Mouse (Mus musculus) left cerebral cortex, adult 2 months (tissue): Measurements from ENCODE around the gene Tspan2. TPM values are rescaled to one million over a fixed set of nuclear protein-coding genes. Genes with fewer than 3 reads are reported as not detected.
A peak's percentile ranks its signal among the peaks of the same experiment; 100 is the strongest.

Source experiments
- DNase-seq, 2 experiments: peaks; one replicate each; pipeline ENCODE4 v3.0.0; 2021 to 2022; ENCODE audit warnings: low spot score in 2 of 2, mixed read lengths in 1 of 2; ENCODE audit errors: extremely low spot score in 1 of 2
- H3K27ac ChIP-seq: fragments of 200-600 bp; 2 replicates; pipeline ENCODE4 v1.8.1; 2022
- H3K4me3 ChIP-seq: fragments of 200-600 bp; 2 replicates; pipeline ENCODE4 v1.8.1; 2022
- CTCF ChIP-seq: fragments of 200-600 bp; IDR thresholded peaks from 2 replicates; pipeline ENCODE4 v1.8.1; 2022; ENCODE audit warnings: antibody characterized with exemption, mild to moderate bottlenecking, moderate library complexity
- intact Hi-C: fragments of 180-260 bp; cut with DNase I; formaldehyde crosslinking; loops from one replicate; pipeline ENCODE4 v1.15.1; 2025
- long read RNA-seq, 2 experiments: library from polyadenylated mRNA; stranded (forward); transcript quantifications; one replicate each; pipeline ENCODE4 v2.0.0; 2021; ENCODE audit warnings: borderline mapping rate in 2 of 2
- total RNA-seq, 2 experiments: library from RNA; stranded (reverse); gene quantifications; 2 replicates each; pipeline ENCODE4 v1.2.3; 2021

Gene Tspan2
- total RNA-seq, result 10 to 100 TPM; 50.5 to 51.8 TPM
- long read RNA-seq, experiment 1, full-length matches to known transcripts, result 29 of 38 reads
- long read RNA-seq, experiment 1, partial matches to known transcripts, result 2 of 38 reads
- long read RNA-seq, experiment 1, other reads (novel, unspliced or antisense), result 7 of 38 reads
- long read RNA-seq, experiment 2, full-length matches to known transcripts, result 14 of 24 reads
- long read RNA-seq, experiment 2, partial matches to known transcripts, result 2 of 24 reads
- long read RNA-seq, experiment 2, other reads (novel, unspliced or antisense), result 8 of 24 reads

GRCm38 (mm10) chr3:102734313-102735030 lies at the start of gene Tspan2:
Tspan2 (plus strand) TSS chr3:102734529.
- intact Hi-C loops, result no loop called here

GRCm38 (mm10) chr3:102686861-102687260 lies 47.5 kb upstream of the Tspan2 start:
- no peak for TF ChIP-seq CTCF
- no peak overlapping the region for H3K27ac ChIP-seq
- H3K4me3 ChIP-seq, result no peak overlapping the region
- no peak for DNase-seq
- intact Hi-C loops, result no loop called here

More at GRCm38 (mm10) chr3:102734313-102735030, at the start of gene Tspan2:
- no peak for TF ChIP-seq CTCF
- peak; percentile 39 to 54 for DNase-seq
- H3K4me3 ChIP-seq, result peak within 1 kb of the TSS; percentile 71
- H3K27ac ChIP-seq, result peak within 1 kb of the TSS; percentile 74

GRCm38 (mm10) chr3:102687852-102688251 lies 46.5 kb upstream of the Tspan2 start:
- no peak for DNase-seq
- H3K27ac ChIP-seq, result no peak overlapping the region
- TF ChIP-seq CTCF, result no peak
- intact Hi-C loops, result no loop called here
- no peak overlapping the region for H3K4me3 ChIP-seq

GRCm38 (mm10) chr3:102691802-102692484 lies 42.4 kb upstream of the Tspan2 start:
- Histone ChIP-seq H3K4me3 (no peak overlapping the region), H3K27ac (no peak overlapping the region)
- peak; percentile 87 for TF ChIP-seq CTCF
- peak; percentile 73 to 75 for DNase-seq
- intact Hi-C loops, result loop anchor here (1.0 to 5.0 kb wide), 5 partner anchors 225 to 610 kb away; partner anchors contain the start of gene Ngf

- Histone ChIP-seq H3K27ac (no peak overlapping the region), H3K4me3 (no peak overlapping the region)
- no peak for TF ChIP-seq CTCF
- DNase-seq, result no peak
- intact Hi-C loops, result loop anchor here (5.0 kb wide), 2 partner anchors 226 to 611 kb away; partner anchors contain the start of gene Ngf
Observed at GRCm38 (mm10) chr3:102692758-102693325, 41.5 kb upstream of the Tspan2 start.

- no peak overlapping the region for H3K27ac ChIP-seq
- intact Hi-C loops, result no loop called here
- no peak overlapping the region for H3K4me3 ChIP-seq
- no peak for TF ChIP-seq CTCF
- no peak for DNase-seq
Observed at GRCm38 (mm10) chr3:102698127-102698526, 36.2 kb upstream of the Tspan2 start.

- H3K27ac ChIP-seq, result no peak overlapping the region
- DNase-seq, result no peak
- intact Hi-C loops, result no loop called here
- no peak overlapping the region for H3K4me3 ChIP-seq
- TF ChIP-seq CTCF, result no peak
Observed at GRCm38 (mm10) chr3:102701303-102701702, 33.0 kb upstream of the Tspan2 start.

- Histone ChIP-seq H3K4me3 (no peak overlapping the region), H3K27ac (no peak overlapping the region)
- peak; percentile 25 to 38 for DNase-seq
- intact Hi-C loops, result no loop called here
- peak; percentile 57 for TF ChIP-seq CTCF
Observed at GRCm38 (mm10) chr3:102701902-102702544, 32.3 kb upstream of the Tspan2 start.

GRCm38 (mm10) chr3:102704001-102704401 lies 30.3 kb upstream of the Tspan2 start:
- Histone ChIP-seq H3K27ac (peak overlapping the region; percentile 36; the same call in 1 of the 2 replicates), H3K4me3 (no peak overlapping the region)
- intact Hi-C loops, result no loop called here
- TF ChIP-seq CTCF, result no peak
- no peak for DNase-seq

GRCm38 (mm10) chr3:102708599-102708998 lies 25.7 kb upstream of the Tspan2 start:
- intact Hi-C loops, result no loop called here
- Histone ChIP-seq H3K4me3 (no peak overlapping the region), H3K27ac (no peak overlapping the region)
- no peak for TF ChIP-seq CTCF
- no peak for DNase-seq

- H3K27ac ChIP-seq, result peak overlapping the region; percentile 1; the same call in 1 of the 2 replicates
- intact Hi-C loops, result loop anchor here (1.0 to 10.0 kb wide), 3 partner anchors 89 to 454 kb away; partner anchors contain the start of gene Sike1
- peak overlapping the region; percentile 22; the same call in 1 of the 2 replicates for H3K4me3 ChIP-seq
- peak; percentile 90 for TF ChIP-seq CTCF
- peak; percentile 71 to 76 for DNase-seq
Observed at GRCm38 (mm10) chr3:102715066-102715584, 19.2 kb upstream of the Tspan2 start.
